Mouse (Mus musculus): ENCODE results near the gene Map2k4. TPM values are rescaled to one million over a fixed set of nuclear protein-coding genes. Genes with fewer than 3 reads are reported as not detected.

Map2k4 gene
- polyA plus RNA-seq, 1 experiment: 18.5 TPM

GRCm38 (mm10) chr11:65794428-65795219, 6.5 kb upstream of the Map2k4 start:
- WGBS: 10% methylated on average over 10 of the region's 10 CpGs
- Histone ChIP-seq H3K27ac (ENCODE audit: control insufficient read depth, insufficient read depth, low read length) (no peak overlapping the region), H3K4me1 (replicated peaks; ENCODE audit: control insufficient read depth, insufficient read depth, low read length) (peaks cover 3% of the 10 kb centered on the region), H3K4me3 (ENCODE audit: control insufficient read depth, insufficient read depth, low read length) (no peak overlapping the region), H3K36me3 (ENCODE audit: control insufficient read depth, insufficient read depth, low read length) (no peaks in the 10 kb centered on the region), H3K27me3 (ENCODE audit: control insufficient read depth, insufficient read depth, low read length) (no peaks in the 10 kb centered on the region)
- DNase-seq: no peak
- TF ChIP-seq CTCF (IDR thresholded peaks at IDR 0.05; ENCODE audit: borderline replicate concordance, control insufficient read depth, extremely low read depth, insufficient read depth, low read length, poor library complexity) (no peak), POLR2A (IDR thresholded peaks at IDR 0.05; ENCODE audit: control insufficient read depth, extremely low read depth, insufficient read depth, low read length, poor library complexity) (no peak)

- Histone ChIP-seq H3K4me3 (ENCODE audit: control insufficient read depth, insufficient read depth, low read length) (peak overlapping the region; percentile 61), H3K27ac (ENCODE audit: control insufficient read depth, insufficient read depth, low read length) (no peak overlapping the region), H3K27me3 (ENCODE audit: control insufficient read depth, insufficient read depth, low read length) (no peaks in the 10 kb centered on the region), H3K36me3 (ENCODE audit: control insufficient read depth, insufficient read depth, low read length) (no peaks in the 10 kb centered on the region), H3K4me1 (replicated peaks; ENCODE audit: control insufficient read depth, insufficient read depth, low read length) (peaks cover 5% of the 10 kb centered on the region; the same call in 1 of the 2 replicates)
- peak; percentile 46 for DNase-seq
- TF ChIP-seq POLR2A (IDR thresholded peaks at IDR 0.05; ENCODE audit: control insufficient read depth, extremely low read depth, insufficient read depth, low read length, poor library complexity) (no peak), CTCF (IDR thresholded peaks at IDR 0.05; ENCODE audit: borderline replicate concordance, control insufficient read depth, extremely low read depth, insufficient read depth, low read length, poor library complexity) (no peak)
- WGBS: under 1% methylated on average over 71 of the region's 71 CpGs
Observed at GRCm38 (mm10) chr11:65787421-65788151, 511 bp downstream of the Map2k4 start.

GRCm38 (mm10) chr11:65786160-65786559, 1.9 kb downstream of the Map2k4 start:
- TF ChIP-seq POLR2A (IDR thresholded peaks at IDR 0.05; ENCODE audit: control insufficient read depth, extremely low read depth, insufficient read depth, low read length, poor library complexity) (no peak), CTCF (IDR thresholded peaks at IDR 0.05; ENCODE audit: borderline replicate concordance, control insufficient read depth, extremely low read depth, insufficient read depth, low read length, poor library complexity) (no peak)
- H3K27ac ChIP-seq (ENCODE audit: control insufficient read depth, insufficient read depth, low read length): no peak overlapping the region
- H3K4me3 ChIP-seq (ENCODE audit: control insufficient read depth, insufficient read depth, low read length): no peak overlapping the region
- H3K4me1 ChIP-seq (replicated peaks; ENCODE audit: control insufficient read depth, insufficient read depth, low read length): peaks cover 5% of the 10 kb centered on the region; the same call in 1 of the 2 replicates
- no peak for DNase-seq
- 94% methylated on average over 2 of the region's 2 CpGs for WGBS
- H3K36me3 ChIP-seq (ENCODE audit: control insufficient read depth, insufficient read depth, low read length): no peaks in the 10 kb centered on the region
- H3K27me3 ChIP-seq (ENCODE audit: control insufficient read depth, insufficient read depth, low read length): no peaks in the 10 kb centered on the region

GRCm38 (mm10) chr11:65781596-65781995, 6.5 kb downstream of the Map2k4 start:
- Histone ChIP-seq H3K36me3 (ENCODE audit: control insufficient read depth, insufficient read depth, low read length) (peaks cover 5% of the 10 kb centered on the region), H3K27ac (ENCODE audit: control insufficient read depth, insufficient read depth, low read length) (no peak overlapping the region), H3K4me1 (replicated peaks; ENCODE audit: control insufficient read depth, insufficient read depth, low read length) (peaks cover 9% of the 10 kb centered on the region), H3K4me3 (ENCODE audit: control insufficient read depth, insufficient read depth, low read length) (no peak overlapping the region), H3K27me3 (ENCODE audit: control insufficient read depth, insufficient read depth, low read length) (no peaks in the 10 kb centered on the region)
- TF ChIP-seq POLR2A (IDR thresholded peaks at IDR 0.05; ENCODE audit: control insufficient read depth, extremely low read depth, insufficient read depth, low read length, poor library complexity) (no peak), CTCF (IDR thresholded peaks at IDR 0.05; ENCODE audit: borderline replicate concordance, control insufficient read depth, extremely low read depth, insufficient read depth, low read length, poor library complexity) (no peak)
- DNase-seq: no peak
- 84% methylated on average over 3 of the region's 3 CpGs for WGBS

- peaks cover 5% of the 10 kb centered on the region for H3K36me3 ChIP-seq (ENCODE audit: control insufficient read depth, insufficient read depth, low read length)
- peaks cover 7% of the 10 kb centered on the region for H3K4me1 ChIP-seq (replicated peaks; ENCODE audit: control insufficient read depth, insufficient read depth, low read length)
- H3K4me3 ChIP-seq (ENCODE audit: control insufficient read depth, insufficient read depth, low read length): no peak overlapping the region
- WGBS: 95% methylated on average over 1 of the region's 1 CpGs
- DNase-seq: no peak
- H3K27ac ChIP-seq (ENCODE audit: control insufficient read depth, insufficient read depth, low read length): no peak overlapping the region
- no peaks in the 10 kb centered on the region for H3K27me3 ChIP-seq (ENCODE audit: control insufficient read depth, insufficient read depth, low read length)
- no peak for TF ChIP-seq CTCF (IDR thresholded peaks at IDR 0.05; ENCODE audit: borderline replicate concordance, control insufficient read depth, extremely low read depth, insufficient read depth, low read length, poor library complexity)
Observed at GRCm38 (mm10) chr11:65779578-65779977, 8.5 kb downstream of the Map2k4 start.

GRCm38 (mm10) chr11:65779066-65779465, 9.0 kb downstream of the Map2k4 start:
- DNase-seq: no peak
- peaks cover 5% of the 10 kb centered on the region for H3K36me3 ChIP-seq (ENCODE audit: control insufficient read depth, insufficient read depth, low read length)
- TF ChIP-seq CTCF (IDR thresholded peaks at IDR 0.05; ENCODE audit: borderline replicate concordance, control insufficient read depth, extremely low read depth, insufficient read depth, low read length, poor library complexity): no peak
- no peak for TF ChIP-seq POLR2A (IDR thresholded peaks at IDR 0.05; ENCODE audit: control insufficient read depth, extremely low read depth, insufficient read depth, low read length, poor library complexity)
- H3K4me3 ChIP-seq (ENCODE audit: control insufficient read depth, insufficient read depth, low read length): no peak overlapping the region
- WGBS: 79% methylated on average over 1 of the region's 1 CpGs
- peaks cover 7% of the 10 kb centered on the region for H3K4me1 ChIP-seq (replicated peaks; ENCODE audit: control insufficient read depth, insufficient read depth, low read length)
- no peaks in the 10 kb centered on the region for H3K27me3 ChIP-seq (ENCODE audit: control insufficient read depth, insufficient read depth, low read length)
- H3K27ac ChIP-seq (ENCODE audit: control insufficient read depth, insufficient read depth, low read length): no peak overlapping the region

All from thymus, adult 2 months (tissue).